Mouse (Mus musculus): ENCODE results near the gene Iqcb1. TPM values are rescaled to one million over a fixed set of nuclear protein-coding genes. Genes with fewer than 3 reads are reported as not detected.
"Not testable (repeated sequence)": the region's sequence is repeated elsewhere in the genome, so short reads cannot be mapped to it uniquely, and the experiment has no call there.

Gene Iqcb1
- polyA plus RNA-seq, 1 experiment from 2014 or later, result 64.6 TPM

DNA sequence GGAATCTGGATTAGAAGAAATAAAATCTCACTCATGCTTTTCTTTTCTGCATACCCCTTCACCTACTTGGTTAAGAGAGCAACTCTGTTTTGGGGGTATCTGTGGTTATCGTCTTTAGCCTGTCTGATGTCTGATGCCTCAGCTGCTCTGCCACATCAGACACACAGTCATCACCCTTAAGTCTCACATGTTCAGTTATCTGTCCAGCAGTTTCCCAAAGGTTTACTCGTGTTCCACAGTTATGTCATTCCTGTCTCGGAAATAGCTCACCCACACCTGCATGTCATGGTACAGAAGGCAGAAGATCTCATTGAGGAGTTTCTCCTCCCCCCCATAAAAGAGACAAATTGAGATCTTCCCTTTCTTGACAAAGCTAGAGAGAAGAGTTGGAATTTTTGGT, 7.4 kb upstream of the Iqcb1 start:
- no peak overlapping the region for H3K4me3 ChIP-seq
- H3K4me1 ChIP-seq, result peaks cover 15% of the 10 kb centered on the region
- DNase-seq (ENCODE audit: extremely low spot score, low spot score), result no peak
- H3K27me3 ChIP-seq (ENCODE audit: poor library complexity, severe bottlenecking), result no peaks in the 10 kb centered on the region
- H3K36me3 ChIP-seq (replicated peaks), result no peaks in the 10 kb centered on the region
- no peak overlapping the region for H3K27ac ChIP-seq
- 82% methylated on average over 3 of the region's 3 CpGs for WGBS
- H3K9me3 ChIP-seq, result no peaks in the 10 kb centered on the region

DNA sequence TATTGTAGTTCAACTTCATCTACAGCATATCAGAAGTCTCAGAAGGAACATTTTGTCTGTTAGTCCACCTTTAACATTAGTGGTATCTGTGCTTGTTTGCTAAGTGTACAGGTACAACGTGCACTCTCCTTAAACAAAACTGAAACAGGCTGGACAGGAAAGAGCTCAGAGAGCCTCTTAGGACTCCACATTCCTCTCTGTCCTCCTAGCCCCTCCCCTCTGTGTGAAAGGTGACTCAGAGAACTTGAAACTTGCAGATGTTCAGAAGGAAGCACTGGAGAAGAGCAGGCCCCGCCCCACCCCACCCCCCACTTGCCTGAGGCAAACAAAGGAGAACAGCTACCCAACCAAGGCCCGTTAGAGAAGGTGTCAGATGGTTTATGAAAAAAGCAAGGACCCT, 6.7 kb upstream of the Iqcb1 start:
- Histone ChIP-seq H3K36me3 (replicated peaks) (no peaks in the 10 kb centered on the region), H3K4me3 (no peak overlapping the region), H3K27me3 (ENCODE audit: poor library complexity, severe bottlenecking) (peaks cover 1% of the 10 kb centered on the region; the same call in 1 of the 2 replicates), H3K9me3 (no peaks in the 10 kb centered on the region), H3K4me1 (peaks cover 15% of the 10 kb centered on the region), H3K27ac (peak overlapping the region; percentile 44; the same call in 1 of the 2 replicates)
- WGBS, result 11% methylated on average over 3 of the region's 3 CpGs
- no peak for DNase-seq (ENCODE audit: extremely low spot score, low spot score)

DNA sequence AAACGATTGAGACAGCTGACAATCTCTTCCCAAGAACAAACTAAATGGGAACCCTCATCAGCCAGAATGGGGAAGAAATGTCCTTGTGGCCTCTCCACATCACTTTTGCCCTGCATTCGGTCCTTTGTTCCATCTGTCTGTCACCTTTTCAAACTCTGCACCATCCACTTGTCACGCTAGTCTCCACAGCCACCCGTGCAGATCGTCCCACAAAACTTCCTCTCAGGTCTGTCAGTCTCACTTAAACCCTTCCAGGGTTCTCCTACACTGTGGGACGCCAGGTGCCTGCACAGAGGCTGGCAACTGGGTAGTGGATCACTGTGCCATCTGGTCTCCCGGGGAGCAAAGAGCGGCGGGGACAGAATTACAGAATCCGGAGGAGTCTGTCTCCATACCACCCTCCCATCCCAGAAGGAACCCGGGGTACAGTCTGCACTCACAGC, 553 bp upstream of the Iqcb1 start:
- peaks cover 15% of the 10 kb centered on the region for H3K27me3 ChIP-seq (ENCODE audit: poor library complexity, severe bottlenecking)
- H3K4me3 ChIP-seq, result peak overlapping the region; percentile 90
- peaks cover 19% of the 10 kb centered on the region for H3K4me1 ChIP-seq
- no peak for DNase-seq (ENCODE audit: extremely low spot score, low spot score)
- H3K36me3 ChIP-seq (replicated peaks), result peaks cover 20% of the 10 kb centered on the region
- whole genome bisulfite sequencing, result 4% methylated on average over 11 of the region's 11 CpGs
- no peaks in the 10 kb centered on the region for H3K9me3 ChIP-seq
- H3K27ac ChIP-seq, result no peak overlapping the region; the same call in 1 of the 2 replicates

DNA sequence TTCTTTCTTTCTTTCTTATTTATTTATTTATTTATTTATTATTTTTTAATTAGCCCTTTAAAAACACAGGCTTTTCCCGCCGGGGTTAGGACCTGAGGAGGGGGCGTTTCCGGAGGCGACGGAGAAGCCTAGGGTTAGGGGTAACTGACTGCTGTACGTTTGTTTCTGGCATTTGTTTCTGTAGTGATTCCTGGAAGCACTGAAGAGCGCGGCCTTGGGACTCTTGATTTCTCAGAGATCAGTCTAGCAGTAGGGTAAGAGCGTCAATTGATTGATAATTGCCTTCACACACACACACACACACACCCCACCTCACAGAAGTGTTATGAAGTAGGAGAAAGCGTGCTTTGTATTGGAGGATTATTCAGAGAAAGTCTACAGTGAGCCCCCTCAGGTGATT, 635 bp downstream of the Iqcb1 start:
- 8% methylated on average over 11 of the region's 11 CpGs for whole genome bisulfite sequencing
- Histone ChIP-seq H3K4me3 (peak overlapping the region; percentile 90), H3K9me3 (no peaks in the 10 kb centered on the region), H3K27ac (peak overlapping the region; percentile 93), H3K4me1 (peaks cover 19% of the 10 kb centered on the region), H3K36me3 (replicated peaks) (peaks cover 28% of the 10 kb centered on the region), H3K27me3 (ENCODE audit: poor library complexity, severe bottlenecking) (peaks cover 15% of the 10 kb centered on the region)
- DNase-seq (ENCODE audit: extremely low spot score, low spot score), result no peak

DNA sequence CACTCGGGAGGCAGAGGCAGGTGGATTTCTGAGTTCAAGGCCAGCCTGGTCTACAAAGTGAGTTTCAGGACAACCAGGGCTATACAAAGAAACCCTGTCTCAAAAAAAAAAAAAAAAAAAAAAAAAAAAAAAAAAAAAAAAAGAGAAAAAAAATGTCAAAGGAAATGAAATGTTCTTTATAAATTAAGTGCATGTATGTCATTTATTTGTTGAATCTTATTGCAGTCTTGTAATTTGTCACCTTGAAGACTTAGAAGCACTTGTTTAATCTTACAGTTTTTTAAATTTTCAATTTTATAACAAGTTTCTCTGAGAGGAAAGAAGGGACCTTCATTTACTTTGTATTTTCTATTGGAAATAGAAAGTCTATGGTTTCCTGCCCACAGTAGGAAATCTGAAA, 18.7 kb downstream of the Iqcb1 start:
- not testable (repeated sequence) for DNase-seq (ENCODE audit: extremely low spot score, low spot score); H3K27ac ChIP-seq; H3K27me3 ChIP-seq (ENCODE audit: poor library complexity, severe bottlenecking); H3K9me3 ChIP-seq; H3K4me3 ChIP-seq; H3K4me1 ChIP-seq
- H3K36me3 ChIP-seq (replicated peaks), result peaks cover 84% of the 10 kb centered on the region
- WGBS, result 96% methylated on average over 1 of the region's 1 CpGs

DNA sequence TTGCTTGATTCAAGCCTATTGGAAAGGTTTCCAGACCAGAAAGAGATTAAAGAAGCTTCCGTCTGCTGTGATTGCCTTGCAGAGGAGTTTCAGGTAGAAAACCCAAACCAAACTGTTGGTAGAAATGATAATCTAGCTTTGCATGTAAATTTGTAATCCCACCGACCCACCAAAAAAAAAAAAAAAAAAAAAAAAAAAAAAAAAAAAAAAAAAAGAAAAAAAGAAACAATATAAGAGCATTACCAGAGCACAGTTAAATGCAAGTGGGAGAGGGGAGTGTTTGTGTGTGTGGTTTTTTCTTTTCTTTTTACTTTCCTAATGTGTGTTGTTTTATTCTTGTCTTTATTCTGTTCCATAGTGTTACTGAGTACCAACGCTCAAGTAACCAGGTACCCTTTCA, 23.0 kb downstream of the Iqcb1 start:
- WGBS, result 92% methylated on average over 3 of the region's 3 CpGs
- no peaks in the 10 kb centered on the region for H3K9me3 ChIP-seq
- no peak overlapping the region for H3K27ac ChIP-seq
- no peak for DNase-seq (ENCODE audit: extremely low spot score, low spot score)
- no peaks in the 10 kb centered on the region for H3K4me1 ChIP-seq
- H3K4me3 ChIP-seq, result no peak overlapping the region
- no peaks in the 10 kb centered on the region for H3K27me3 ChIP-seq (ENCODE audit: poor library complexity, severe bottlenecking)
- H3K36me3 ChIP-seq (replicated peaks), result peaks cover 83% of the 10 kb centered on the region

DNA sequence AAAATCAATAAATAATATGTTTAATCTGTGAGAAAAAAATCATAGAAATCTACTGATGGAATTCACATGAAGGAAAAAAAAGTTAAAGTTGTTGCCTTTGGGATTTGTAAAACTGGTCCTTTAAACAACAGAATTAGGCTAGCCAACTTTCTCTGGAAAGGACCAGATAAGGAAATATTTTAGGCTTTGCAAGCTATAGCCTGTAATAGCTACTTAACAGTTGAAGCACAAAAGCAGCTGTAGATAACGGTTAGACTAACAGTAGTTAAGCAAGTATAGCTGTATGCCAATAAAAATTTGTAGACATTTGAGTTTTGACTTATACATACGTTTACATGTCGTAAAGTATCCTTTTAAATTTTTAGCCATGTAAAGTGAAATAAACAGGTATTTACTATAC, 35.4 kb downstream of the Iqcb1 start:
- Histone ChIP-seq H3K27ac (no peak overlapping the region), H3K36me3 (replicated peaks) (peaks cover 70% of the 10 kb centered on the region), H3K4me1 (no peaks in the 10 kb centered on the region), H3K27me3 (ENCODE audit: poor library complexity, severe bottlenecking) (no peaks in the 10 kb centered on the region), H3K9me3 (no peaks in the 10 kb centered on the region), H3K4me3 (no peak overlapping the region)
- WGBS, result 96% methylated on average over 3 of the region's 3 CpGs
- no peak for DNase-seq (ENCODE audit: extremely low spot score, low spot score)

DNA sequence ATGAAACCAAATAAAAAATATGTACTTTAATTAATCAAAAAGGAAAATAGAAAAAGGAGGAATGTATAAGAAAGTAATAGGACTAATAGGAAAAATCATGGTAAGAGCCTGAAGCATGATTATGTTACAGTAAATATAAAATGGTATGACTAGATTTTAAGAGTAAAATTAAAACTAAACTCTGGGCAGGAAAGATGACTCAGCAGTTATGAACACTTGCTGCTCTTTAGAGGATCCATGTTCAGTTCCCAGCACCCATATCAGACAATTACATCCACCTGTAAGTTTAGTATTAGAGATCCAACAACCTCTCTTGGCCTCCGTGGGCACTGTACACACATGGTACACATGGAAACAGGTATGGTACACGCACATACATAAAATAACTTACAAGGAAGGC, 41.3 kb downstream of the Iqcb1 start:
- no peak overlapping the region for H3K27ac ChIP-seq
- 95% methylated on average over 2 of the region's 2 CpGs for WGBS
- H3K27me3 ChIP-seq (ENCODE audit: poor library complexity, severe bottlenecking), result no peaks in the 10 kb centered on the region
- no peak overlapping the region for H3K4me3 ChIP-seq
- peaks cover 7% of the 10 kb centered on the region for H3K4me1 ChIP-seq
- no peak for DNase-seq (ENCODE audit: extremely low spot score, low spot score)
- no peaks in the 10 kb centered on the region for H3K9me3 ChIP-seq
- peaks cover 81% of the 10 kb centered on the region for H3K36me3 ChIP-seq (replicated peaks)

DNA sequence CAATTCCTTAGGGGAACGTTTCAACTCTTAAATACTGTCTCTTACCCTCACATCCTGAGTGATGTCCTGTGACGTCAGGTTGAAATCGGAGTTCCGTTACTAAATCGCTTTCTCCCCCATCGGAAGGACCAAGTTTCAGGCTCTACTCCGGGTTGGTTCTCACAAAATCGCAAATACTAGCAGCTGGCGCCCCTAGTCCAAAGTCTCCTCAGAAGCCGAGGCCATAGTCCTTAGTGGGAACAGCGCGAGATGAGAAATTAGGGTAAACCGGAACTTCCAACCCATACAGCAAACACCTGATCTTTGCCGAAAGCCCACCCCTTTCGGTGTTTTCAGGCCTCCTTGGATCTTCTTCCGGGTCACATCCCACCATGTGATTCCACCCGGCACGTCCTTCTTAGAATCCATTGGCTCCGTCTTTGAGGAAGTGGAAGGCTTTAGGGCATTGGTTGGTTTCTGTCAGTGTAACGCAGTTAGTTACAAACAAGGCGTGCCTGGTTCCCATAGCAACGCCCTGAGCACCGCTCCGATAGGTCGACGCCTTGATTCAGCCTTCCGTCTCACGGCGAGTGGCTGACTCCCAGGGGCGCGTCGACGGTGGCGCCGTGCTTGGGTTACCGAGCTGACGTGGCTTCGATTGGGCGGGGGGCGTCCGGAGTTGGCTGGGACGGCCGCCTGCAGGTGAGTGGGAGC, 46.5 kb downstream of the Iqcb1 start, which contains the start of the genes Eaf2 and Golgb1:
TSS of gene Eaf2 (minus strand) at position 421 of the 693 bp plus-strand sequence.
TSS of gene Golgb1 (plus strand) at position 558 of the 693 bp plus-strand sequence.
- Histone ChIP-seq H3K36me3 (replicated peaks) (peaks cover 33% of the 10 kb centered on the region), H3K27me3 (ENCODE audit: poor library complexity, severe bottlenecking) (no peaks in the 10 kb centered on the region), H3K9me3 (no peaks in the 10 kb centered on the region), H3K4me1 (peaks cover 17% of the 10 kb centered on the region), H3K4me3 (peak within 1 kb of the TSS; percentile 96), H3K27ac (peak within 1 kb of the TSS; percentile 91)
- under 1% methylated on average over 43 of the region's 43 CpGs for WGBS
- DNase-seq (ENCODE audit: extremely low spot score, low spot score), result peak; percentile 94

DNA sequence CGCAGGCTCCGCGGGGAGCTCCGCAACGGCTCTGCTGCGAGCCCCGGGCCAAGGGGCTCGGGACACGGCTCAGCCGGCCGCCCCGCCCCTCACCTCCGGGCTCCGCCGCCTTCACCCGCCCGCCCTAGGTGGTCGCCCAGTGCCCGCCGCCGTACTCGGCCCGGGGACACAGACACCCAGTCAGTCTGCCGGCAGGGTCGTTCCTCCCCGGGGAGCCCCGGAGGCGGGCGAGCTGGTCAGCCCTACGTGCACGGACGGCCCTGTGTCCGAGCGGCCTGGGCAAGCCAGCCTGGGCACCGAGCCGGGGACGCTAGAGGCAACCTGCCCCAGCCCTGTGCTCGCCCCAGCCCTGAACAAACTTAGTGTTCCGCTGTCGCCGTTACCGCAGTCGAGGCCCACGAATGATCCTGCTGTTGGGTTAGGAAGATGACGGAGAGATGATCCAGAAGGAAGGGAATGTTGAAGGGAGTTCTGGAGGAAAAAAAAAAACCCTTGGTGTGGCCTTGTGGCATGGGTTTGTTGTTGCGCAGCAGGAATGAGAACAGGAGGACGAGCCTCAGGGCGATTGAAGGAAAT, 47.2 kb downstream of the Iqcb1 start:
- H3K4me3 ChIP-seq, result peak overlapping the region; percentile 96
- H3K36me3 ChIP-seq (replicated peaks), result peaks cover 27% of the 10 kb centered on the region
- peaks cover 17% of the 10 kb centered on the region for H3K4me1 ChIP-seq
- no peaks in the 10 kb centered on the region for H3K27me3 ChIP-seq (ENCODE audit: poor library complexity, severe bottlenecking)
- under 1% methylated on average over 48 of the region's 48 CpGs for WGBS
- H3K9me3 ChIP-seq, result no peaks in the 10 kb centered on the region
- no peak for DNase-seq (ENCODE audit: extremely low spot score, low spot score)
- peak overlapping the region; percentile 91 for H3K27ac ChIP-seq

DNA sequence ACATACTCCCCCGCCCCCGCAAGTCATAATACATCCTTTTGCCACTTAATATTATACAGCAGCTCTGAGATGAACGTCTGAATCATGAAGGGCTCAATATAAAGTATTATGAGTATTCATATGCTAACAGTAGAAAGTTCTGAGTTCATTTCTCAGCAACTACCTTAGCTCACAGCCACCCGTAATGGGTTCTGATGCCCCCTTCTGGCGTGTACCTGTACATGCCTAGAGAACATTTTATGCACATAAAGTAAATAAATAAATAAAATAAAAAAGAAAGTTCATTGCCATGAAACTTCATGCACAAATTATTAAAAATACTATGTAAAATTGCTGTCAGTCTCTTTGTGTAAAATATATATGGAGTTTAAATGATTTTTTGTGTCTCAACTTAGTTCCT, 49.1 kb downstream of the Iqcb1 start:
- no peaks in the 10 kb centered on the region for H3K9me3 ChIP-seq
- H3K4me1 ChIP-seq, result peaks cover 17% of the 10 kb centered on the region
- H3K27ac ChIP-seq, result no peak overlapping the region
- 75% methylated on average over 5 of the region's 5 CpGs for WGBS
- H3K27me3 ChIP-seq (ENCODE audit: poor library complexity, severe bottlenecking), result no peaks in the 10 kb centered on the region
- no peak overlapping the region for H3K4me3 ChIP-seq
- H3K36me3 ChIP-seq (replicated peaks), result peaks cover 8% of the 10 kb centered on the region
- no peak for DNase-seq (ENCODE audit: extremely low spot score, low spot score)

DNA sequence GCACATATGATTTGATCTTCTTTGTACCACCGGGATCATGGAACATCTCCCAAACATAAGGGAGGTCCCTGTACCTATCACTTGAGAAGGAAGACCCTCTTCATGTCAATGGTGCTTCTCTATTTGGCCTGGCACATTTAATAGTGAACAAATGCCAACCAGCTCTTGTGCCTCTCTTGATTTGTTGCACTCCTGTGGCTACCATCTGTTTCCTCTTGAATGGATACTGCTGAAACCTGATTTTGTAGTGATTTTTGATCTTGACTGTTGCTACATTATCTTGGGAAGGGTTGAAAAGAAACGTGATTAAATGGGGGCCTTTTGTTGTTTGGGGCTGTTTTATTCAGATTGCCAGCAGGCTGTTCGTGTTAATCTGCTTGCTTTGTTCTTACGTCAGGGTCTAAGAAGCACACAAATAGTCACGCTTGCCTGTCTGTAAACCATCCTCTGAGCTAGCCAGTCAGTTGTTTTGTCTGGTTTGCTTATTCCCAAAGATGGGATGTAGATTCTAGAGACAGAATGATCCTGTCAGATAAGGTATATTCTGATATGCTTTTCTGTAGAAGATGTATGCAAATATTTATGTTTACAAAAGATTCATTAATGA, 54.7 kb downstream of the Iqcb1 start:
- 42% methylated on average over 5 of the region's 5 CpGs for WGBS
- no peak for DNase-seq (ENCODE audit: extremely low spot score, low spot score)
- Histone ChIP-seq H3K4me1 (peaks cover 8% of the 10 kb centered on the region), H3K36me3 (replicated peaks) (peaks cover 14% of the 10 kb centered on the region), H3K9me3 (no peaks in the 10 kb centered on the region), H3K4me3 (no peak overlapping the region), H3K27ac (no peak overlapping the region), H3K27me3 (ENCODE audit: poor library complexity, severe bottlenecking) (no peaks in the 10 kb centered on the region)

DNA sequence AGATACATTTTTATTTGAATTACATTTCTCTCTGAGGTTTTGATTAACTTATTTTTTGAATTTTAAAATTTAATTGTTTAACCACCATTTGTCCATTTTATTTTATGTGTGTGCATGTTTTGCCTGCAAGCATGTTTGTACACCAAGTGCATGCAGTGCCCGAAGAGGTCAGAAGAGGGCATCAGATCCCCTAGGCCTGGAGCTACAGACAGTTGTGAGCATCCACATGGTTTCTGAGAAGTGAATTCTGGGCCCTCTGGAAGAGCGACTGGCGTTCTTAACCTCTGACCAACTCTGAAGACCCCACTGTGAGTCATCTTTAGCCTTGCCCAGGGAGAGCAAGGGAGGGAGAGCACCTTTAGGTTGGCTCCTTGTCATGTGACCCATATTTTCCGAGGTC, 56.7 kb downstream of the Iqcb1 start:
- Histone ChIP-seq H3K9me3 (no peaks in the 10 kb centered on the region), H3K27me3 (ENCODE audit: poor library complexity, severe bottlenecking) (no peaks in the 10 kb centered on the region), H3K36me3 (replicated peaks) (peaks cover 26% of the 10 kb centered on the region), H3K27ac (no peak overlapping the region), H3K4me3 (no peak overlapping the region), H3K4me1 (peaks cover 8% of the 10 kb centered on the region)
- no peak for DNase-seq (ENCODE audit: extremely low spot score, low spot score)
- WGBS, result 85% methylated on average over 4 of the region's 4 CpGs
